Mouse (Mus musculus) midbrain, embryonic 15.5 days (tissue): ENCODE measurements at regions not wholly inside any gene's neighbourhood (a gene's known extent, or its start where the extent isn't known, plus 50 kb on each side); places are given as distances from the start of the nearest gene placed in this dataset.
A peak's percentile ranks its signal among the peaks of the same experiment; 100 is the strongest.

Experiments
- ATAC-seq: fragments of 200-750 bp; cut with Nextera tagmentation; replicated peaks from 2 replicates; pipeline ENCODE4 v1.8.0; 2017; ENCODE audit warnings: moderate TSS enrichment
- H3K27ac ChIP-seq: fragments of 300-500 bp; sonication (generic); 2 replicates; pipeline ENCODE4 v1.5.1; 2015; ENCODE audit warnings: mild to moderate bottlenecking, inconsistent platforms
- H3K27me3 ChIP-seq: fragments of 300-500 bp; sonication (generic); replicated peaks from 2 replicates; pipeline ENCODE4 v1.6.1; 2015; ENCODE audit warnings: inconsistent platforms
- H3K36me3 ChIP-seq: fragments of 300-500 bp; sonication (generic); replicated peaks from 2 replicates; pipeline ENCODE4 v1.6.1; 2015; ENCODE audit warnings: inconsistent platforms
- H3K4me1 ChIP-seq: fragments of 300-500 bp; sonication (generic); 2 replicates; pipeline ENCODE4 v1.6.1; 2015; ENCODE audit warnings: inconsistent platforms
- H3K4me2 ChIP-seq: fragments of 300-500 bp; sonication (generic); 2 replicates; pipeline ENCODE4 v1.6.1; 2015; ENCODE audit warnings: inconsistent platforms, mild to moderate bottlenecking, moderate library complexity
- H3K4me3 ChIP-seq: fragments of 300-500 bp; sonication (generic); 2 replicates; pipeline ENCODE4 v1.5.1; 2015; ENCODE audit warnings: mild to moderate bottlenecking, inconsistent platforms
- H3K9ac ChIP-seq: fragments of 300-500 bp; sonication (generic); 2 replicates; pipeline ENCODE4 v1.6.1; 2015; ENCODE audit warnings: mild to moderate bottlenecking, inconsistent platforms
- H3K9me3 ChIP-seq: fragments of 300-500 bp; sonication (generic); 2 replicates; pipeline ENCODE4 v1.6.1; 2016; ENCODE audit warnings: inconsistent platforms
- WGBS: fragments of 180-500 bp; shearing (Covaris S2); methylation state at CpG from one replicate; pipeline ENCODE4 v1.1.7; 2015; ENCODE audit warnings: mixed read lengths; 5-methylcytosine and 5-hydroxymethylcytosine counted together

DNA sequence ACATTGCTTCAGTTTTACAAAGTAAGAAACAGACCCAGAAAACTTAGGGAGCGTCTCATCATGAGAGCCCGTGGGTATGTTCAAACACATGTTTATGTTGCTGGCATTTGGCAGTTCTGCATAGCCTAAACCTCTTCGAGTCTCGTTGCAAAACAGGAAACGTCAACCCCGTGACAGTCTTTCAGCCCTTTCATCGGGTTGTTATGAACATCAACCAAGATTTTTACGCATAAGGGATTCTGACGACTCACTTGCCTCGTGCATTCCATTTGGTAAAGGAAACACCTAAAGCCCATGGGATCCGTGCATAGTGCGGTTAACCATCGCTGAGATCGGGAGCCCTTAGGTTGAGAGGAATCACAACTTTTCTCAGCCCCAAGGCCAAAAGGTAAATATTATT is 115.7 kb downstream of the Gpam start:
- Histone ChIP-seq H3K27me3 (no peaks in the 10 kb centered on the region), H3K4me3 (no peak overlapping the region), H3K4me1 (no peaks in the 10 kb centered on the region), H3K9ac (no peak overlapping the region), H3K4me2 (no peak overlapping the region), H3K36me3 (no peaks in the 10 kb centered on the region), H3K9me3 (no peaks in the 10 kb centered on the region), H3K27ac (no peak overlapping the region)
- no peak for ATAC-seq
- 89% methylated on average over 14 of the region's 14 CpGs for WGBS

DNA sequence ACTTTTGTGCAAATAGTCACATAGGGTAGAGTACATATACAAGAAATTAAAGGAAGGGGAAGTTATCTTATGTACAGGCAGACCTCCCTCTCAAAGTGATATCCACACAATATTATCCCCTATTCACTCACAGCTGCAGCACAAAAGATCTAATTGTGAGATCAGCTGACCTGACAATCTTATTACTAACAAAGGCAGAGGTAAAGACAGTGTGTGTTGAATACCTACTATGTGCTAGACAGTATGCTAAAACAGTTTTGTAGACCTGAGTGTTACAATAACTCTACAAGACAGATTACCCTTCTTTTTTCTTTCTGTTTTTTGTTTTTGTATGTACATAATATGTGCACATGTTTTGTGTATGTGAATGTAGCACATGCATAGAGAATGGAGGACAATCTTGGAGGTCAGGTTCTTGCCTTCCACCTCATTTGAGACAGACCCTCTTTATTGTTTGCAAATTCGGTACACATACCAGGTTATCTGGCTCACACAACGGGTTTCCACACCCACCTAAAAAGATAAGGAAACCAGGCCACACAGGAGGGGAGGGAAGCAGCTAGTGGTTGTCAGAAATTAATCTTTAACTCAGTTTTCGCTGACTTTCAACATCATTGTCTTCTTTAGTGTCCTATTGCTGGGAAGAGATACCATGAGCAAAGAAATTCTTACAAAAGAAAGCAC is 118.4 kb downstream of the Gpam start:
- H3K9ac ChIP-seq, result no peak overlapping the region

DNA sequence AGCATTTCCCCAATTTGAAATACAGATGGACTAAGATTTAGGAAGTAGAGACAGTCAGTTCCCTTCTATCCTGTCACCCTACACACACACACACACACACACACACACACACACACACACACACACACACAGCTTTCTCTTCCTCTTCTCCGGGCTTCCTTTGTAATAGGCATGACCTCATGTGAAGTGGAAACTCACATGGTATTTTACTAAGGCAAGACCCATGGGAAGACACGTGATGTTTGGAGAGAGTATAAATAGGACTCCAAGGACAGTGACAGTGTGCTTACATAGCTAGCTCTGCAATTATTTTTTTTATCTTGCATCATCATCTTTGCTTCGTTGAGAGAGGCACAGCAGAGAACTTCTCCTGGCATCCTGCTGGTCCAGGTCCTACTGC is 137.1 kb downstream of the Gpam start:
- no peak overlapping the region for H3K4me3 ChIP-seq
- H3K27me3 ChIP-seq, result no peaks in the 10 kb centered on the region
- H3K9ac ChIP-seq, result no peak overlapping the region
- no peaks in the 10 kb centered on the region for H3K9me3 ChIP-seq
- H3K4me2 ChIP-seq, result no peak overlapping the region
- 76% methylated on average over 3 of the region's 3 CpGs for WGBS
- no peak for ATAC-seq
- no peaks in the 10 kb centered on the region for H3K36me3 ChIP-seq
- no peak overlapping the region for H3K27ac ChIP-seq
- H3K4me1 ChIP-seq, result no peaks in the 10 kb centered on the region

More for the DNA sequence above, 118.4 kb downstream of the Gpam start:
- 85% methylated on average over 3 of the region's 3 CpGs for WGBS
- H3K4me3 ChIP-seq, result no peak overlapping the region
- ATAC-seq, result no peak
- no peaks in the 10 kb centered on the region for H3K9me3 ChIP-seq
- H3K36me3 ChIP-seq, result no peaks in the 10 kb centered on the region
- no peak overlapping the region for H3K27ac ChIP-seq
- no peaks in the 10 kb centered on the region for H3K4me1 ChIP-seq
- no peak overlapping the region for H3K4me2 ChIP-seq
- H3K27me3 ChIP-seq, result no peaks in the 10 kb centered on the region

DNA sequence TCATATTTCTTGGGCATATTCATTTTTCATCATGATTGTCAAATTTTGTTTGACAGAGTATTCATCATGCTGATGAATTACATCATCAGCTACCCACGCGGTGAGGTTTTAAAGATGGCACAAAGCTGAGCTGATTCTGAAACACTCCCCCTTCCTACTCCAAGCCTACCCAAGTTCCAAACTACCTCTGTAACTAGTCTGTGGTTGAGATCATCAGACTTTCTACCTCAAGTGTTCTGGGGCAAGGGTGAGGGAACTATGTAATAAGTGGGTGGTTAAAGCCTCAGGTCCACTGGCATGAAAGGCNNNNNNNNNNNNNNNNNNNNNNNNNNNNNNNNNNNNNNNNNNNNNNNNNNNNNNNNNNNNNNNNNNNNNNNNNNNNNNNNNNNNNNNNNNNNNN is 142.5 kb downstream of the Gpam start:
- WGBS, result 88% methylated on average over 2 of the region's 2 CpGs
- H3K27me3 ChIP-seq, result no peaks in the 10 kb centered on the region

DNA sequence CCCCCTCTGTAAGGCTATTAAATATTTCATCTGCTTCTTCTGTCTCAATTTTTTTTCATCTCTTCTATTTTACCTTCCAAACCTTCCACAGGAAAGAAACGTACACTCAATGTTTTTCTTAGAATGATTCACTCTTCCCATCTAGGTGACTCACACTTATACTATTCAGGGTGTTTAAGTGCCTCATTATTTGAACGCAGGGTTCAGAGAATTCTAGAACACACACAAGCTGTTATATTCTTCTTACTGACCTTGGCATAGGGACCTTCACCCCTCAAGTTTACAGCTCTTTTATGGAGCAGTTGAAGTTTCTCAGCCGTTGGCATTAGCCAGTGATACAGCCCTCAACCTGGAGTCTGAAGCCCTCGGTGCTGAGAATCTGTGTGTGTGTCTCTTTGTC is 144.2 kb downstream of the Gpam start:
- 75% methylated on average over 4 of the region's 4 CpGs for WGBS
- ATAC-seq, result no peak
- Histone ChIP-seq H3K4me1 (no peaks in the 10 kb centered on the region), H3K9ac (no peak overlapping the region), H3K4me3 (no peak overlapping the region), H3K36me3 (no peaks in the 10 kb centered on the region), H3K27ac (no peak overlapping the region), H3K4me2 (no peak overlapping the region), H3K27me3 (no peaks in the 10 kb centered on the region), H3K9me3 (no peaks in the 10 kb centered on the region)

More for the DNA sequence above, 142.5 kb downstream of the Gpam start:
- H3K27ac ChIP-seq, result no peak overlapping the region
- no peaks in the 10 kb centered on the region for H3K4me1 ChIP-seq
- H3K9ac ChIP-seq, result no peak overlapping the region
- H3K36me3 ChIP-seq, result no peaks in the 10 kb centered on the region
- H3K9me3 ChIP-seq, result no peaks in the 10 kb centered on the region
- no peak overlapping the region for H3K4me3 ChIP-seq
- H3K4me2 ChIP-seq, result no peak overlapping the region
- no peak for ATAC-seq

DNA sequence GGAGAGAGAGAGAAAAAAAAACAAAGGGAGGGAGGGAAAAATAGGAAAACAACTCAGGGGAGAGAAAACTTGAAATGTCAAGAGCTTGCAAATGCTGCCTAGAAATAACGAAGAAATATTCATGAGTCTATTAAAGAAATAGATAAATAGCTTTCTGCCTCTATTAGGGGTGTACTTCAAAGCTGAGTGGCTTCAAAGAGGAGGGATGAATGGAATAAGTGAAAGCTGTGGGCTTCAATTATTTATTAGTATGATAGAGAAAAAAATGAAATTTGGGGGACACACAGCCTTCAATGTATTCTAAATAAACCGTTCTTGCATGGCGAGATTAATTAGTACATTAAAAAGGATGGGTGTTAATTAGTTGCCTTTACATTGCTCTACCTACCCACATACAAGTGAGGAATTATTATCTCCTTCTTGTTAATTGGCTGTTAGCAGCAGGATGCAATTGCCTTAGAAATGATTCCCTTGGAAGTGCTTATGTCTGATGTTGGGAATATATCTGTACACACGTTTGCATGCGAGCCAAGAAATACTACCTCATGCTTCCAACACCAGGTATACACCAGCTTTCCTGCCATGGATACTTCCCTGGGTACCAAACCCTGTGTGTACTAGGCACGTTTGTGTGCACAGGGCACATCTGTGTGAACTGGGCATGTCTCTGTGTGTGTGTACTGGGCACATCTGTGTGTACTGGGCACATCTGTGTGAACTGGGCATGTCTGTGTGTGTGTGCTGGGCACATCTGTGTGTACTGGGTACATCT is 155.4 kb downstream of the Gpam start:
- Histone ChIP-seq H3K36me3 (no peaks in the 10 kb centered on the region), H3K9me3 (no peaks in the 10 kb centered on the region), H3K4me2 (no peak overlapping the region), H3K4me3 (no peak overlapping the region), H3K27ac (peak overlapping the region; percentile 39), H3K4me1 (no peaks in the 10 kb centered on the region), H3K27me3 (no peaks in the 10 kb centered on the region), H3K9ac (no peak overlapping the region)
- 66% methylated on average over 6 of the region's 6 CpGs for WGBS
- peak; percentile 54 for ATAC-seq

DNA sequence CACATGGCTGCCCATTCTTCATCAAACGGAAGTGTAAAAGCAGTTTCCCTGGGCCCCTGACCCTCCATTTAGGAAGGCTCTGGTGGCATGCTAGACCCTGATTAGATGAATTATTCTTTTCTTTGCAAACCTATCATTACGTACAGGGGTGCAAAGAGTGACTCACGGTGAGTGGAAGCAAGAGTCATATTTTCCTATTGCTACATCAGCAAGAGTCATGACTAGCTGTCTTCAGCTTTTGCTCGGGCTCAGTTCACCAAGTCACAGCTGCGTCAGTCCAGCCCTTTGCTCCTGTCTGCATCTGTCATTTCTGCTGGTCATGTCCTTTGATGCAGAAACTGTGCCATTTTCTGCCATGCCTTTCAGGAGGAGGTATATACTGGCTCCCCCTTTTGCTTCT is 168.7 kb downstream of the Gpam start:
- WGBS, result 93% methylated on average over 5 of the region's 5 CpGs
- H3K4me3 ChIP-seq, result no peak overlapping the region

DNA sequence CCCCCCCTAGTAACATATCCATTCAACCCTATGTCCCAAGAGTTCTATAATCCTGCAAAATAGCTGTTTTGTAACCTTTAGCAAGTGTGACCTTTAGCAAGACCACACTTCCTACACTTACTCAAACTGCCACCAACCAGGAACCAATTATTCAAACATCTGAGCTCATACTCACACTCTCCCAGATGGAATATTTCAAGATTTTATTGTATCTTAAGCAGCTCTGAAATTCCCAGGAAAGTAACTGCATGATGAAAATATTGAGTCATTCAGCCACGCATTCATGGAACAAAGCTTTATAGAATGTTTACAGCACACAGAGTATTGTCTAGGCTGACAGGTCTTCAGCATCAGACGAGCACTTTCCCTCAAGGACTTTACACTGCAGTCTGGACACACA is 171.9 kb downstream of the Gpam start:
- Histone ChIP-seq H3K4me3 (no peak overlapping the region), H3K9me3 (no peaks in the 10 kb centered on the region), H3K4me2 (no peak overlapping the region), H3K9ac (no peak overlapping the region), H3K27me3 (no peaks in the 10 kb centered on the region), H3K36me3 (no peaks in the 10 kb centered on the region), H3K4me1 (no peaks in the 10 kb centered on the region), H3K27ac (no peak overlapping the region)
- WGBS, result 61% methylated on average over 2 of the region's 2 CpGs
- ATAC-seq, result no peak

More for the DNA sequence above, 168.7 kb downstream of the Gpam start:
- Histone ChIP-seq H3K36me3 (no peaks in the 10 kb centered on the region), H3K4me1 (no peaks in the 10 kb centered on the region), H3K27me3 (no peaks in the 10 kb centered on the region), H3K27ac (no peak overlapping the region), H3K9ac (no peak overlapping the region), H3K9me3 (no peaks in the 10 kb centered on the region), H3K4me2 (no peak overlapping the region)
- no peak for ATAC-seq

DNA sequence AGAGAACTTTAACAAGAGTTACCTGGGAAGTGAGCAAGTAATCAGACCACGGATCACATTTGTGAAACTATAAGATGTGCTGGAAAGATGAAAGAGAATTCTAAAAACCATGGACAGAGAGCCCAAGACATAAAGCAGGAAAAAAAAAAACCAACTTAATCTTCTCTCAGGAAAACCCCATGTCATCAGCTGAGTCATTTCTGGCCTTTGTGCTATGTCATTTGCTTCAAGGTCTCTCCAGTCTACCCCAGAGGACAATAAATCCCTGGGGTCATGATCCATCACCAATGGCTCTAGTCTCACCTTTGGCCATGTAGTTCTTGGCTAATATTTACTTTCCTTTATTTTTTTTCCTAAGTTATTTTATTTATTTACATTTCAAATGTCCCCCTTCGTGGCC is 174.5 kb downstream of the Gpam start:
- peaks cover 7% of the 10 kb centered on the region for H3K4me1 ChIP-seq
- H3K27me3 ChIP-seq, result no peaks in the 10 kb centered on the region
- no peak for ATAC-seq
- no peak overlapping the region for H3K4me3 ChIP-seq
- H3K9me3 ChIP-seq, result no peaks in the 10 kb centered on the region
- H3K9ac ChIP-seq, result no peak overlapping the region
- no peak overlapping the region for H3K4me2 ChIP-seq
- no peak overlapping the region for H3K27ac ChIP-seq
- no peaks in the 10 kb centered on the region for H3K36me3 ChIP-seq
- 66% methylated on average over 2 of the region's 2 CpGs for WGBS

DNA sequence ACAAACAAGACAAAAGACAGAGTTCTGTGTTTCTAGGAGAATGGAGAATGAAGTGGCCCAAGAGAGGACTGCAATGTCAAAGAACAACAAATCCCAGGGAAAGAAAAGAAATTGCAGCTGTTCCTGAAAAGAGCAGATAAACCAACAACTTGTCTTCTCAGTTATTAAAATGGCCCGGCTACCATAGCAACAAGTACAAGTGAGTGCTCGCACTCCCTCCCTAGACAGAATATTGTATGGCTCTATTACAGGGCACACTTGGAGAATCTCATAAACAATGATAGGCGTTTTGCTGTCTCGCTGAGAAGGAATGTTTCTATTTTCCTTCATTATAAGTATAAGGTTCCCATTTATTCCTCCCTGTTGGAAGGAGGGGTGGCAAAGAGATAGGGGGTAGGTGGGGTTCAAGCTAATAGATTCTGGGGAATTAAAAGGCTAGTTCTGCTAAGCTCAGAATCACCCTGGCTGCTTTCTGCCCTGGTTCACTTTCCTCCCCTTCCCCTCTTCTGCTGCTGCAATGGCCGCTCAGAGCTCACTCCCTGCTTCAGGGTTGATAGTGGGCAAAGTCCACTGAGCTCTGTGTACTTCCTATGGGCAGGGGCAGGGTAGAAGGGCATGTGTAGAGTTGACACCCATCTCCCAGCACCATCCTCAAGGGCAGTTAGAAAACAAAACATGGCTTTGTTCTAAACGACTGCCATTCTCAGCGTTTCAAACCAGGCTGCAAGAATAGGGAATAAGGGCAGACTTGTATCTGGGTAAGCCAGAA is 178.5 kb downstream of the Gpam start:
- Histone ChIP-seq H3K9ac (no peak overlapping the region), H3K9me3 (no peaks in the 10 kb centered on the region), H3K27ac (peak overlapping the region; percentile 35; the same call in 1 of the 2 replicates), H3K27me3 (no peaks in the 10 kb centered on the region), H3K36me3 (no peaks in the 10 kb centered on the region), H3K4me1 (peaks cover 8% of the 10 kb centered on the region), H3K4me2 (no peak overlapping the region), H3K4me3 (no peak overlapping the region)
- ATAC-seq, result peak; percentile 74; the same call in 1 of the 2 replicates
- 42% methylated on average over 7 of the region's 7 CpGs for WGBS

DNA sequence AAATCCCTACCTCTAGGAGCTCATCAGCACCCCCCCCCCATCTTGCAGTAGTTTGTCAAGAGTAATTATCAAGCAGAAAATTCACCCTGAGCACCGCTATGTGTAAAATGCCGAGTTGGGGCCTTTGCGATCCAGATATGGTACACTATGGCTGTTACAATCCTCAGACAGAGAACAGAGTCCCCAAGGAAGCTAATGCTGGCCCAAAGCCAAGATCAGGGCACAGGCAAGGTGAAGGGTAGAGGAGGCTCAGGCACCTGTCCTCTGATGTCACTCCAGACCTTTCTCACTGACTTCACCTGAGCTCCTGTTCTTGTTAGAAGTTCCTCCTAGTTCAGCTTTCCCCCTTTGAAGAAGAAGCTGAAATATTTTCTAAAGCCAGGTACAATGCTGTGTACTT is 179.5 kb downstream of the Gpam start:
- H3K4me3 ChIP-seq, result no peak overlapping the region
- H3K36me3 ChIP-seq, result no peaks in the 10 kb centered on the region
- H3K4me1 ChIP-seq, result peaks cover 8% of the 10 kb centered on the region
- H3K9me3 ChIP-seq, result no peaks in the 10 kb centered on the region
- WGBS, result 95% methylated on average over 3 of the region's 3 CpGs
- H3K9ac ChIP-seq, result no peak overlapping the region
- ATAC-seq, result no peak
- H3K27ac ChIP-seq, result peak overlapping the region; percentile 20; the same call in 1 of the 2 replicates
- no peak overlapping the region for H3K4me2 ChIP-seq
- H3K27me3 ChIP-seq, result no peaks in the 10 kb centered on the region

DNA sequence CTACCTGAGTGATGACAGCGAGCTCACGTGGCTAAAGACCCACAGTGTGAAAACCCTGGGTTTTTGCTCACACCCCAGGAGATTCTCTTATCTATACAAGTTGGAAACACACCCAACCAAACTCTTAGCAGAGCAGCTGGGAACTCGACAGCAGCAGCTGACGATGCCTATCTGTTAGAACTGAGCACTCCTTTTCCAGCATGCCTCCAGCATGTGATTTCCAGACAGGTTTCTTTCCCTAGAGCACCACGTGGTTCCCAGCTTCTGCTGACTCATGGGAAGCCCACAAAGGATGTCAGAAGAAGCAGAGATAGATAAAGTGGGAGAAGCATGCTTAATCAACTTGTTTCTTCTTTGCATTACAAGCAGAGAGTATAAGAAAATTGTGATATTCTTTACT is 194.5 kb downstream of the Gpam start:
- no peaks in the 10 kb centered on the region for H3K9me3 ChIP-seq
- no peak for ATAC-seq
- H3K9ac ChIP-seq, result no peak overlapping the region
- 69% methylated on average over 5 of the region's 5 CpGs for WGBS
- H3K4me2 ChIP-seq, result no peak overlapping the region
- H3K4me3 ChIP-seq, result no peak overlapping the region
- H3K36me3 ChIP-seq, result no peaks in the 10 kb centered on the region
- no peak overlapping the region for H3K27ac ChIP-seq
- no peaks in the 10 kb centered on the region for H3K27me3 ChIP-seq
- no peaks in the 10 kb centered on the region for H3K4me1 ChIP-seq
